Mouse (Mus musculus) embryonic facial prominence, embryonic 13.5 days (tissue): ENCODE results near the gene Col6a3. TPM values are rescaled to one million over a fixed set of nuclear protein-coding genes. Genes with fewer than 3 reads are reported as not detected.

Experiments used
- ATAC-seq: fragments of 200-750 bp; cut with Nextera tagmentation; 2 replicates; pipeline ENCODE4 v1.8.0; 2017; ENCODE audit warnings: low read depth; ENCODE audit not compliant: insufficient number of reproducible peaks, insufficient read depth, low FRiP score, low TSS enrichment
- H3K27ac ChIP-seq: fragments of 300-500 bp; sonication (generic); 2 replicates; pipeline ENCODE4 v1.5.1; 2015; ENCODE audit warnings: moderate library complexity, mild to moderate bottlenecking, inconsistent platforms
- H3K27me3 ChIP-seq: fragments of 300-500 bp; sonication (generic); 2 replicates; pipeline ENCODE4 v1.6.1; 2015; ENCODE audit warnings: mild to moderate bottlenecking, inconsistent platforms
- H3K36me3 ChIP-seq: fragments of 300-500 bp; sonication (generic); 2 replicates; pipeline ENCODE4 v1.6.1; 2015; ENCODE audit warnings: mild to moderate bottlenecking, inconsistent platforms
- H3K4me1 ChIP-seq: fragments of 300-500 bp; sonication (generic); 2 replicates; pipeline ENCODE4 v1.6.1; 2015; ENCODE audit warnings: inconsistent platforms
- H3K4me2 ChIP-seq: fragments of 300-500 bp; sonication (generic); 2 replicates; pipeline ENCODE4 v1.6.1; 2015; ENCODE audit warnings: moderate library complexity, mild to moderate bottlenecking, inconsistent platforms
- H3K4me3 ChIP-seq: fragments of 300-500 bp; sonication (generic); 2 replicates; pipeline ENCODE4 v1.5.1; 2015; ENCODE audit warnings: mild to moderate bottlenecking, inconsistent platforms
- H3K9ac ChIP-seq: fragments of 300-500 bp; sonication (generic); 2 replicates; pipeline ENCODE4 v1.6.1; 2015; ENCODE audit warnings: mild to moderate bottlenecking, inconsistent platforms
- H3K9me3 ChIP-seq: fragments of 300-500 bp; sonication (generic); 2 replicates; pipeline ENCODE4 v1.6.1; 2016; ENCODE audit warnings: inconsistent platforms
- WGBS: fragments of 180-500 bp; shearing (Covaris S2); methylation state at CpG from one replicate; pipeline ENCODE4 v1.1.7; 2015; ENCODE audit warnings: mixed read lengths; 5-methylcytosine and 5-hydroxymethylcytosine counted together
- polyA plus RNA-seq: library from polyadenylated mRNA; unstranded; fragments of >200 nt; fragmentation: Nextera tagmentation; extraction: Ambion mirVana; gene quantifications from 2 replicates; pipeline ENCODE4 v1.2.1, GENCODE M21; 2015

Col6a3 gene
- polyA plus RNA-seq, 1 experiment from 2014 or later: 108 TPM

DNA sequence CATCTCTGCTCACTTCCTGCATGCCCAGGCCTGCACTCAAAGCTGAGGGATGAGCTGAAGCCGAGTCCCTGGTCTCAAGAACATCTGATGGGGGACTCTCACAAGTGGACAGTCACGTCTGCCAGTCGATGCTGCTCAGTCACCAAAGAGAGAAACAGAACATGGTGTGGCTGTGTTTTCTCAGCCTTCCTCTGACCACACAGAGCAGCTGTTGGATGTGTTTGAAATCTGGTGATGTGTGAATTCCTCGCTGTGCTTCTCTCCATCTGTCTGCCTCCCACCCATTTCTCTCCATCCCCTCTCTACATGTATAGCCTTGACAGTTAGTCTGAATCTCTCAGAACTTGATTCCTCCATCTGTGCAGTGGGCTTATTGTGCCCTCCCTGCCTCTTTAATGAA lies 92.5 kb downstream of the Col6a3 start:
- no peak for ATAC-seq
- Histone ChIP-seq H3K27ac (no peak overlapping the region), H3K9me3 (no peaks in the 10 kb centered on the region), H3K4me1 (peaks cover 40% of the 10 kb centered on the region), H3K4me3 (no peak overlapping the region), H3K4me2 (no peak overlapping the region), H3K36me3 (no peaks in the 10 kb centered on the region), H3K27me3 (no peaks in the 10 kb centered on the region), H3K9ac (no peak overlapping the region)
- WGBS: 70% methylated on average over 4 of the region's 4 CpGs

DNA sequence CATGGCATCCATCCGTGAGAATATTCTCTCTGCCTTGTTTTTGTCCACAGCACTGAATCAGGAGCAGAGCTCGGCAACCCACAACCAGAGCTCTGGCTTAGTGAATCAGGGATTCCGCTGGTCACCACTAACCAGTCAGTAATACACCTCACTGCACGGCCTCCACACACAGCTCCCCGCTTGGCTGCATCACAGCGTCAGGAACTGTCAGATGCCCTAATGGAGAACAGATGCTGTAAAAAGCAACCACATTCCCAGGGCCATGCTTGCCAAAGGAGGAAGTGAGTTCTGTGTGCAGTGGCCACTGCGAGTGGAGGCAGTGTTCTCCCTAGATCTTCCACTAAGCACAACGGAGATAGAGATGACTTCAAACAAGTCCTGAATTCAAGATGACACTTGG lies 93.6 kb downstream of the Col6a3 start:
- H3K36me3 ChIP-seq: no peaks in the 10 kb centered on the region
- no peak overlapping the region for H3K9ac ChIP-seq
- H3K27ac ChIP-seq: peak overlapping the region; percentile 75
- ATAC-seq: peak; percentile 80; the same call in 1 of the 2 replicates
- peaks cover 49% of the 10 kb centered on the region for H3K4me1 ChIP-seq
- no peaks in the 10 kb centered on the region for H3K9me3 ChIP-seq
- H3K27me3 ChIP-seq: no peaks in the 10 kb centered on the region
- H3K4me2 ChIP-seq: peak overlapping the region; percentile 7; the same call in 1 of the 2 replicates
- H3K4me3 ChIP-seq: no peak overlapping the region
- WGBS: 25% methylated on average over 8 of the region's 8 CpGs

DNA sequence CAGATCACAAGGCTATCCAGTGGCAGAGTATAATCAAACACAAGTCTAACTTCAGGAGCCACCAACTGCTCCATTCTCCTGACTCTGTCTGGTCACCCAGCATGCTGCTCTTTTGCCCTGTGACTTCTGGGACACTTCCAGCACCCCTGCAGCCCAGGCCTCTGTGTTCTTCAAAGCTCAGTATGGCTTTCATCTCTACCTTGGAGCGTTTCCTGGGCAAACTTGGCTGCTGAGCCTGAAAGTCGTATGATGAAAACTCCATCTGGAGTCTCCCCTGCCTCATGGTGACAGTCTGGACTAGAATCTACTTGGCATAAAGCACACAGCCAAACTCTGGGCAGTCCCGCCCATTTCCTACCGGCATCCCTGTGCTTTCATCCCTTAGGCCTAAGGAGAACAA lies 95.2 kb downstream of the Col6a3 start:
- Histone ChIP-seq H3K27me3 (no peaks in the 10 kb centered on the region), H3K4me1 (peaks cover 52% of the 10 kb centered on the region), H3K36me3 (no peaks in the 10 kb centered on the region), H3K4me3 (no peak overlapping the region), H3K9ac (no peak overlapping the region), H3K9me3 (no peaks in the 10 kb centered on the region), H3K4me2 (no peak overlapping the region), H3K27ac (no peak overlapping the region)
- WGBS: 57% methylated on average over 4 of the region's 4 CpGs
- no peak for ATAC-seq

DNA sequence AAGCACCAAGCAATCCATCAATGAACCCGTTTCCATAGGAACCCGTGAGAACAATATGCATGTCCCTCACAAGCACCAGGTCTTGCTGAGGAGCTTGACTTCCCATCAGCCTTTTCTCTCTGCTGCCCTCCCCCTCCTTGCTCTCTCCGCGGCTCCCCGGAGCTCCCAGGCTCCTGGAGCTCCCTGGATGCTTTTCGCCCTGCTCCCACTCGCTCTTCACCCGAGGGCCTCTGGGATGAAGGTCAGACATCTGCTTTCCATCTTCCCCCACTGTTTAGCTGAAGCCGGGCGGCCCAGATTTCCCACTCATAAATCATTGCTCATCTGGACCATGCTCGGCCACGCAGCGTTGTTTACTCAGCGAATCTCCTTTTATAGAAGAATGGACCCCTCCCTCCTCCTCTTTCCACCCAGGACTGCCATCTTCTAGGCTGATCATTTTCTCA lies 99.8 kb downstream of the Col6a3 start:
- 10% methylated on average over 14 of the region's 14 CpGs for WGBS
- Histone ChIP-seq H3K4me1 (peaks cover 46% of the 10 kb centered on the region), H3K27me3 (no peaks in the 10 kb centered on the region), H3K27ac (peak overlapping the region; percentile 80), H3K4me3 (peak overlapping the region; percentile 27; the same call in 1 of the 2 replicates), H3K36me3 (no peaks in the 10 kb centered on the region), H3K9me3 (no peaks in the 10 kb centered on the region), H3K9ac (peak overlapping the region; percentile 62), H3K4me2 (peak overlapping the region; percentile 56)
- ATAC-seq: peak; percentile 48; the same call in 1 of the 2 replicates

DNA sequence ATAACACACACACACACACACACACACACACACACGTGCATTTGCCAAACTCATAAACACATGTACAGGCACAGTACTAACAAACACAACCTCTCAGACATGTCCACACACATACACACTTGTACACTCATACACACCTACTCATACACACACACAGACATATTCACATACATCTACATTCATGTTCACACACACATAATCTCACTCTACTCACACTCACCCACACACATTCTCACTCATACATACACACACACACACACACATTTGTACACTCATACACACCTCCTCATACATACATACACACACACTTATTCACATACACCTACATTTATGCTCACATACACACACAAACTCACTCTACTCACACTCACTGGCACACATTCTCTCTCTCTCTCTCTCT lies 100.3 kb downstream of the Col6a3 start:
- no peak overlapping the region for H3K9ac ChIP-seq
- H3K36me3 ChIP-seq: no peaks in the 10 kb centered on the region
- no peaks in the 10 kb centered on the region for H3K9me3 ChIP-seq
- no peak for ATAC-seq
- no peaks in the 10 kb centered on the region for H3K27me3 ChIP-seq
- no peak overlapping the region for H3K4me3 ChIP-seq
- H3K4me1 ChIP-seq: peaks cover 44% of the 10 kb centered on the region
- H3K27ac ChIP-seq: peak overlapping the region; percentile 80
- 85% methylated on average over 1 of the region's 1 CpGs for WGBS
- peak overlapping the region; percentile 56; the same call in 1 of the 2 replicates for H3K4me2 ChIP-seq

DNA sequence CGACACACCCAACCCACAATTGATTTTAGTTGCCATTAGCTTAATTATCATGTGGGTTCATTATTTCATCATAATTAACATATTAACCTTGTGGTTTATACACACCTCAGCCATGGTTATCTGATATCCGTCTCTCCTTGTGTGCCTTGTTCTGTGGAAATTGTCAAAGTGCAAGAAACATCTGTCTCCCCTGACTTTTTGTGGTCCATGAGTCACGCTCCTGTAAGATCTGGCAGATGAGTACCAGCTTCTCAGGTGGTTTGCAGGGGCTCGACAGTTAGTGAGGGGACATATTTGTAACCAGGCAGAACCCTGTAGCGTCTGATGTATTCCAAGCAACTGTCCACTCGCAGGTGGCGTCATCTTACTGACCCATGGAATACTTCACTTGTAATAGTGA lies 101.1 kb downstream of the Col6a3 start:
- no peak overlapping the region for H3K4me3 ChIP-seq
- H3K36me3 ChIP-seq: no peaks in the 10 kb centered on the region
- H3K9me3 ChIP-seq: no peaks in the 10 kb centered on the region
- no peaks in the 10 kb centered on the region for H3K27me3 ChIP-seq
- 75% methylated on average over 7 of the region's 7 CpGs for WGBS
- ATAC-seq: no peak
- H3K9ac ChIP-seq: no peak overlapping the region
- no peak overlapping the region for H3K4me2 ChIP-seq
- no peak overlapping the region for H3K27ac ChIP-seq
- peaks cover 44% of the 10 kb centered on the region for H3K4me1 ChIP-seq

DNA sequence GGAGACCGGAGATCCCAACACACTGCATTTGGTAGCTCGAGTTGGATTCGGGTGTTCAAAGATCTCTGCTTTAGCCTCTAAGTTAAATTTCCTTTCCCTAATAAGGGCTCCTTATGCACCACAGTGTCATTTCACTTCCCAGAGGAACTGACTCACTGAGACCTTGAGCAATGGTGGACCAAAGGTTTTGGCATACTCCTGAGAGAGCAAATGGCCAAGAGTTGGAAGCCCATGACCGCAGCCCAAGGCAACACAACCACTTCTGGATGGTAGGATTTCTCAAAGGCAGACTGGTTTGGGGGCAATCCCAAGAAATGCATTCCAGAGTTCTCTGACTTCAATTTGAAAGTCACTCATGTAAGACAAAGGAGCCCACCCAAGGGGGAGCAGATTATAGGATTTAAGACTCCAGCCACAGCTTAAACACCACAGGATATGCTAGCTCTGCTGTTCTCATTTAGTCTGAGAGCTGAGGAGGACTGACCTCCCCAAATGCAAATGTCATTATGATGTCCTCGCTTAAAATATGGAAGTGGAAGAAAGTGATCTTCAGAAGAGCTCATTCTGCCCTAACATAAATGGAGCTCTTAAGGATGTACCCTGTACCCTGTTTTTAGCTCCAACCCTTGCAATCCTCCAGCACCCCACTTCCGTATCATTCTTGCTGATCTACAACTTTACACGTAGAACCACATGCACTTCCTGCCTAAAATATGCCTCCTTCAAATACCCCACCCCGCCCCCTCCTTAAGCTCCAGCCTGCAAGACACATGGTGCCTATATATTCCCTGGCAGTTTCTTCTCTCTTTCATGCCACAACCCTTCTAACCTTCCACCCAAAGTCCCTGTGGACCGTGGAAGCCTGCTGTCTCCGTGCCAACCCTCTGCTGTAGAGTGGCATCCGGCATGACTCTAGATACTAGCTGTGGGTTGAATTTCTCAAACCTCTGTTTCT lies 103.3 kb downstream of the Col6a3 start:
- Histone ChIP-seq H3K4me2 (no peak overlapping the region), H3K36me3 (no peaks in the 10 kb centered on the region), H3K9ac (no peak overlapping the region), H3K27me3 (no peaks in the 10 kb centered on the region), H3K4me1 (peaks cover 36% of the 10 kb centered on the region), H3K4me3 (no peak overlapping the region), H3K27ac (peak overlapping the region; percentile 68), H3K9me3 (no peaks in the 10 kb centered on the region)
- ATAC-seq: no peak
- 66% methylated on average over 11 of the region's 11 CpGs for WGBS

DNA sequence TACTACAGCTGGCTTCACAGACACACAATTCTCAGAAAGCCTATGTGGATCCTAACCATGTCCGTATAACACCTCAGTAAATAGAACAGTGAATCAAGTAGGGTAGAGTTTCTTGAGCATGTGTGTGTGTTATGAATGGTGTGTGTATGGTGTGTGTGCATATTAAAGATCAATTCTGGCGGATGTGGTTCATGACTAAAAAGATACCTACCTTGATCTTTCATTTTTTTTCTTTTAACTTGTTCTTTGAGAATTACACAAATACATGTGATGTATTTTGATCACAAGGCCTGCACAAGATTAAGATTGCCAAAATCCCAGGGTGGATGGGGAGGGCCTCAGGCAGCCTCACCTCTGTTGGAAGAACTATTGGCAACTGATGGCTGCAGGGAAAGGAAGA lies 104.9 kb downstream of the Col6a3 start:
- H3K4me1 ChIP-seq: peaks cover 29% of the 10 kb centered on the region
- no peak for ATAC-seq
- WGBS: 91% methylated on average over 2 of the region's 2 CpGs
- no peak overlapping the region for H3K9ac ChIP-seq
- H3K9me3 ChIP-seq: no peaks in the 10 kb centered on the region
- H3K4me2 ChIP-seq: no peak overlapping the region
- no peaks in the 10 kb centered on the region for H3K27me3 ChIP-seq
- no peaks in the 10 kb centered on the region for H3K36me3 ChIP-seq
- H3K27ac ChIP-seq: no peak overlapping the region
- H3K4me3 ChIP-seq: no peak overlapping the region

DNA sequence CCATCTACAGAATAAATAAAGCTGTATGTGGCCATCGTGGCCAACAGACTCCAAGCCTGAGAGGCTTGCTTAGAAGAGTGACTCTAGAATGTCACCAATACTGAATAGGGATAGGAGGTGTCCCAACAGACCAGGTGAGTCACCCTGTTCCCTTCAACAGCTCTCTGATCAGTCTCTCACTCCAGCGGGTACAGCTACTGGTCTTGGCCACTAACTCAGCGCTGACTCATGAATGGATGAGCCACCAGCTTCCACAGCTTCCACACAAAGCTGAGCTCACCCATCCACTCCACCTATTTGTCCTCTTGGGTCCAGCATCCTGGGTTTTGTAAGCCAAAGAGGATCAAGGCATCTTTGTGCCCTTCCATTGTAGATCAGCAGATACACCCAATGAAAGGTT lies 114.3 kb downstream of the Col6a3 start:
- ATAC-seq: no peak
- H3K9me3 ChIP-seq: no peaks in the 10 kb centered on the region
- H3K36me3 ChIP-seq: no peaks in the 10 kb centered on the region
- WGBS: 81% methylated on average over 3 of the region's 3 CpGs
- no peak overlapping the region for H3K4me3 ChIP-seq
- no peaks in the 10 kb centered on the region for H3K27me3 ChIP-seq
- peaks cover 17% of the 10 kb centered on the region for H3K4me1 ChIP-seq
- no peak overlapping the region for H3K4me2 ChIP-seq
- H3K9ac ChIP-seq: no peak overlapping the region
- H3K27ac ChIP-seq: no peak overlapping the region

DNA sequence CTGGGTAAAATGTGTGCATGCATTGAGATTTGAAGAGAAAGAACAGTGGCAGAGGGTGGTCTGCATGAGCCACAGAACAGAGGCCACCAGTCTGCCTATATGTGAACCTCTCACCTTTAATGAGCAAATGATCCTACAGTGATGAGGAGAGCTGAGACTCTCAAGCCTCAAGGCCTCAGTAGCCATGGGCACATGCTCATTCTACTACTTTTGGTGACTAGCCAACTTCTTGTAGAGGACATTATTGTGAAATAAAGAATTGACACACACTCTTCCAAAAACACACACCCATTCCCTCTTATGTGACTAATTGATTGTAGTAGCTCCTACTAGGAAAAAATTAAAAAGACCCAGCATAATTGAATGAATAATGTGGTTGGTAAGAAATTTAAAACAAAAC lies 120.0 kb downstream of the Col6a3 start:
- Histone ChIP-seq H3K4me2 (no peak overlapping the region), H3K4me1 (no peaks in the 10 kb centered on the region), H3K36me3 (no peaks in the 10 kb centered on the region), H3K4me3 (no peak overlapping the region), H3K9me3 (no peaks in the 10 kb centered on the region), H3K27me3 (no peaks in the 10 kb centered on the region), H3K27ac (no peak overlapping the region), H3K9ac (no peak overlapping the region)
- no peak for ATAC-seq

DNA sequence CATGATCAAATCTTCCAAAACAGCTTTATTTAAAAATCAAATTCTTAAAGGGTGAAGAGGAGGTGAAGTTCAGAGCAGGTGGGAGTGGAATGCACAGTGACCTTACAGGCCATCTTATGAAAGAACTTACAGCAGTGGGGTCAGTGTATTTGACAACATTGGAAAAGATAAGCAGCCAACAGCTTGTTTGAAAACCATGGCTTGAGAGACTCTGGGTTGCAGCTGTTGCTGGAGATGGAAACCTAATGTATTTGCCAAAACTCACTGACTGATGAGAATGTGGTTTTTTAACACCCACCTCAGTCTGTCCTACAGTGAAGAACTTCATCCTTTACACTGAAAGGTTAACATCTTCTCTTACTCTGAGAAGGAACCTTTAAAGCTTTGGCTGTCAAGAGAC lies 120.4 kb downstream of the Col6a3 start:
- Histone ChIP-seq H3K27me3 (no peaks in the 10 kb centered on the region), H3K9me3 (no peaks in the 10 kb centered on the region), H3K9ac (no peak overlapping the region), H3K4me3 (no peak overlapping the region), H3K27ac (no peak overlapping the region), H3K4me1 (no peaks in the 10 kb centered on the region), H3K4me2 (no peak overlapping the region), H3K36me3 (no peaks in the 10 kb centered on the region)
- no peak for ATAC-seq

DNA sequence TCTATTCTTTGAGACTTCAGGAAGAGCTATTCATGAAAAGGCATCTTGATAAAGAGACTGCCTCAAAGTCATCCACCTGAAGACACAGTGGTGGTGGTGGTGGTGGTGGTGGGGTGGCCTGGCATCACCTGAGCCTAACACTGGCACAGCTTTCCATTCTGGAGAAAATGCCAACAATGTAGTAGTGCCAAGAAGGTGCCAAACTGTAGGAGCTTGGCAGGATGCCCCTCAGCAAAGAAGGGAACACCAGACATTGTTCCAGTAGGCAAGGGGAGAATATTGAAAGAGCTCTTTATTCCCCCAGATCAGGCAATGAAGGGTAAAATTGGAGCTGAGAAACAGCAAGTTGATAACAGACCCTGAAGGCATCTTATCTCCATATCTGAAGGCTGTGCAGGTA lies 121.8 kb downstream of the Col6a3 start:
- no peak overlapping the region for H3K4me3 ChIP-seq
- no peak for ATAC-seq
- H3K27me3 ChIP-seq: no peaks in the 10 kb centered on the region
- no peak overlapping the region for H3K4me2 ChIP-seq
- H3K9ac ChIP-seq: no peak overlapping the region
- H3K9me3 ChIP-seq: no peaks in the 10 kb centered on the region
- no peaks in the 10 kb centered on the region for H3K36me3 ChIP-seq
- H3K27ac ChIP-seq: no peak overlapping the region
- no peaks in the 10 kb centered on the region for H3K4me1 ChIP-seq
